13 mouse cellular contexts compared by ENCODE assay signal in the genomic region with DNA sequence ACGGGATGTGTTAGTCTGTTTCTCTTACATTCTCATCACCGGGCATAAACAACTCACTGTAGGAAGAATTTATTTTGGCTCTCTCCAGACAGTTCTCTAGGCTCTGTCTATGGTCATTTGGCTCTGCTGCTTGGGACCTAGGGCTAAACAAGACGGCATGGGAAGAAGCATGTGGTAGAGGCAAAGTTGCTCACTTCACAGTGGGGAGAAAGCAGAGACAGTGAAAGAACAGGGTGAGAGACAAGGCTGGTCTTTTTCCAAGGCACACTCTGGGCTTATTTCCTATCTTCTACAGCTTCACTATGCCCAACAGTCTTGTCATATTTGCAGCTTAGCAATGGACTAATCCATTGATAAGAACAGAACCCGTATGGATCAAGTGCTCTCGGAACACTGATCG. TPM values are rescaled to one million over a fixed set of nuclear protein-coding genes. Genes with fewer than 3 reads are reported as not detected.
"Had no signal": no experiment of that assay in that cellular context is flagged by ENCODE, and none has a peak within 500 bp of the region (broad histone marks: within the 10 kb centered on the region; RNA-seq: fewer than 3 reads in every experiment).

No protein-coding gene starts in this region.

- ATAC-seq: lung, postnatal 0 days had no signal

- H3K4me2 ChIP-seq: limb, embryonic 12.5 days; liver, embryonic 15.5 days; stomach, embryonic 15.5 days had no signal

- H3K9ac ChIP-seq: limb, embryonic 12.5 days; liver, embryonic 15.5 days; stomach, embryonic 15.5 days had no signal

- H3K4me1 ChIP-seq: limb, embryonic 12.5 days; liver, embryonic 15.5 days; midbrain, embryonic 10.5 days; stomach, embryonic 15.5 days had no signal

- H3K9me3 ChIP-seq: limb, embryonic 12.5 days; liver, embryonic 15.5 days; midbrain, embryonic 10.5 days; stomach, embryonic 15.5 days had no signal

- H3K36me3 ChIP-seq: limb, embryonic 12.5 days; liver, embryonic 15.5 days; midbrain, embryonic 10.5 days; stomach, embryonic 15.5 days had no signal

- H3K4me3 ChIP-seq: limb, embryonic 12.5 days; liver, embryonic 15.5 days; midbrain, embryonic 10.5 days; myocyte; stomach, embryonic 15.5 days had no signal

- DNase-seq: kidney, adult 8-10 months; kidney, postnatal 25 days; liver; lung, adult 2 months; lung, postnatal 4 days; right cerebral cortex, postnatal 14 days; thymus, adult 2 months had no signal

- H3K27me3 ChIP-seq: limb, embryonic 12.5 days; liver, embryonic 15.5 days; stomach, embryonic 15.5 days had no signal

- H3K27ac ChIP-seq: limb, embryonic 12.5 days; liver, embryonic 15.5 days; midbrain, embryonic 10.5 days; stomach, embryonic 15.5 days had no signal

RNA-seq across cellular contexts. Expression of gene Fam181b, which starts 31.4 kb away (rescaled TPM):
- polyA plus RNA-seq: liver, embryonic 15.5 days had no signal
